Mouse (Mus musculus) ES-E14 (cell line): ENCODE results near the gene Nxnl2. TPM values are rescaled to one million over a fixed set of nuclear protein-coding genes. Genes with fewer than 3 reads are reported as not detected.

ENCODE experiments used
- DNase-seq: peaks from one replicate; pipeline ENCODE4 v3.0.0-alpha.2; 2013; ENCODE audit warnings: low read depth, low spot score
- H3K27ac ChIP-seq: 2 replicates; pipeline ENCODE4 v1.5.1; 2012; ENCODE audit warnings: low read depth, mild to moderate bottlenecking, low read length, moderate library complexity, mixed read lengths; ENCODE audit not compliant: poor library complexity, insufficient read depth, severe bottlenecking
- H3K36me3 ChIP-seq: 2 replicates; pipeline ENCODE4 v1.6.1; 2012; ENCODE audit warnings: mild to moderate bottlenecking, low read length, moderate library complexity, mixed read lengths; ENCODE audit not compliant: control insufficient read depth, poor library complexity, insufficient read depth, severe bottlenecking
- H3K4me1 ChIP-seq, 2 experiments: fragments of 150-350 bp in 1 of 2; sonication (generic) in 1 of 2; 2 replicates each; pipeline ENCODE4 v1.6.1; 2012; ENCODE audit warnings: low read length in 2 of 2, mild to moderate bottlenecking in 1 of 2, mixed read lengths in 1 of 2; ENCODE audit not compliant: control insufficient read depth in 2 of 2, insufficient read depth in 2 of 2, poor library complexity in 1 of 2
- H3K4me3 ChIP-seq, 2 experiments: fragments of 150-350 bp in 1 of 2; sonication (generic) in 1 of 2; 2 replicates each; pipeline ENCODE4 v1.5.1; 2012; ENCODE audit warnings: low read length in 2 of 2, low read depth in 1 of 2, mild to moderate bottlenecking in 1 of 2, mixed read lengths in 1 of 2; ENCODE audit not compliant: insufficient read depth in 1 of 2, poor library complexity in 1 of 2, severe bottlenecking in 1 of 2
- H3K9ac ChIP-seq: 2 replicates; pipeline ENCODE4 v1.6.1; 2012; ENCODE audit warnings: low read depth, mild to moderate bottlenecking, low read length, mixed read lengths; ENCODE audit not compliant: poor library complexity, insufficient read depth, severe bottlenecking
- H3K9me3 ChIP-seq: fragments of 150-350 bp; sonication (generic); 2 replicates; pipeline ENCODE4 v1.6.1; 2012; ENCODE audit warnings: low read depth, mild to moderate bottlenecking, low read length; ENCODE audit not compliant: control insufficient read depth, insufficient read depth
- CHD2 ChIP-seq: IDR thresholded peaks from 2 replicates; pipeline ENCODE4 v1.6.1; 2014; ENCODE audit warnings: mild to moderate bottlenecking, low read depth, low read length, inconsistent platforms
- HCFC1 ChIP-seq: IDR thresholded peaks from 2 replicates; pipeline ENCODE4 v1.6.1; 2012; ENCODE audit warnings: low read length, inconsistent platforms, borderline replicate concordance; ENCODE audit not compliant: insufficient read depth
- MAFK ChIP-seq: IDR thresholded peaks from 2 replicates; pipeline ENCODE4 v1.6.1; 2014; ENCODE audit warnings: mild to moderate bottlenecking, low read depth, low read length, inconsistent platforms; ENCODE audit not compliant: insufficient read depth
- ZC3H11A ChIP-seq: IDR thresholded peaks from 2 replicates; pipeline ENCODE4 v1.6.1; 2012; ENCODE audit warnings: low read depth, mild to moderate bottlenecking, inconsistent platforms, low read length, borderline replicate concordance
- ZNF384 ChIP-seq: IDR thresholded peaks from 2 replicates; pipeline ENCODE4 v1.6.1; 2012; ENCODE audit warnings: low read depth, low read length, inconsistent platforms
- in situ Hi-C, 2 experiments: fragments of 600-800 bp; cut with MboI; formaldehyde crosslinking; loops; one replicate each; pipeline ENCODE4 v1.15.1; 2025; ENCODE audit warnings: low sequenced_read_pairs in 2 of 2, inconsistent platforms in 1 of 2; ENCODE audit not compliant: unreplicated experiment in 2 of 2
- total RNA-seq: library from RNA; depleted of rRNA; stranded (reverse); fragments of 300-350 nt; gene quantifications from 2 replicates; pipeline ENCODE4 v1.2.3, GENCODE M21; 2012

Nxnl2 gene
- total RNA-seq, 1 experiment = 1.1 TPM

GRCm38 (mm10) chr13:51153670-51154030, 17.2 kb upstream of the Nxnl2 start:
- TF ChIP-seq ZNF384 (no peak), HCFC1 (no peak), CHD2 (no peak), MAFK (no peak), ZC3H11A (no peak)
- Histone ChIP-seq H3K9me3 (no peaks in the 10 kb centered on the region), H3K4me3 (no peak overlapping the region), H3K4me1 (peaks cover 0 to 2% of the 10 kb centered on the region in 2 experiments; a peak in 1 of 4 replicates), H3K36me3 (peaks cover 26% of the 10 kb centered on the region), H3K27ac (no peak overlapping the region), H3K9ac (no peak overlapping the region)
- DNase-seq = no peak
- in situ Hi-C loops = no loop called here

DNA sequence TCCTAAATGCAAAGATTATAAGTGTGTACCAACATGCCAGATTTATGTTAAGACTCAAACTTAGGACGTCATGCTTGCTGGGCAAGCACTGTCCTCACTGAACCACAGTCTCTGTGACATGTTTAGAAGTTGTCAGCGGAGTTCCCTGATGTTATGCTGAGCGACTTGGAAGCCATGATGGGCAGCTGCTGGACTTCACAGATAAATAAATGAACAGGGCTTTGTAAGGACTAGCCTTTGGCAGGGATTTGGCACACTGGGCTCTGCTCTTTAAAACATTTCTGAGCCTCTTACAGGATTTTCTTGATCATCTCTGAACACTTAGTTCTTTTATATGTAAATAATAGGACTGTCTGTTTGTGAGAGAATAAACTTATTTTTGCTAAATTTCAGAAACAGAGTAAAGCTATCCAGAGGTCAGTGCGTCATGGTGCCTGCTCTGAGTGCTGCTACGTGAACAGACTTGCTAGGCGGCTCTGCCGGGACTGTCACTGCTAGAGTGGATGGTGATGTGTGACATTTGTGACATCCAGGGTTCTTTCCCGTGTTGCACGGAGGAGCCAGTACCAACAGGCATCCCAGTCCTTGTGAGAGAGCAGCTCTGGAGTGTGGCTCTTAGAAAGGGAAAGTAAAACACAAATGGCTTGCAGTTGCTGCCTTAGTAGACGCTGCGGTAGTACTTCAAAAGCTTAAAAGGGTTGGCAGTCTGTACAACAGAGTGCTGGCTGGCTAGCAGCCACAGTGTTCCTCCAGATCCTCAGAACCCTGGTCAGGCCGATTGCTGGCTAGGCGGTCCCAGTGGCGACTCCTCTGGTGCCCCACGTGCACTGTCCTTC, 15.4 kb upstream of the Nxnl2 start:
- peaks cover 0 to 2% of the 10 kb centered on the region in 2 experiments; a peak in 1 of 4 replicates for H3K4me1 ChIP-seq
- peaks cover 20% of the 10 kb centered on the region for H3K36me3 ChIP-seq
- in situ Hi-C loops = no loop called here
- no peaks in the 10 kb centered on the region for H3K9me3 ChIP-seq
- H3K9ac ChIP-seq = no peak overlapping the region
- no peak overlapping the region for H3K4me3 ChIP-seq
- DNase-seq = no peak
- TF ChIP-seq ZC3H11A (no peak), CHD2 (no peak), MAFK (no peak), HCFC1 (no peak), ZNF384 (no peak)
- H3K27ac ChIP-seq = no peak overlapping the region

DNA sequence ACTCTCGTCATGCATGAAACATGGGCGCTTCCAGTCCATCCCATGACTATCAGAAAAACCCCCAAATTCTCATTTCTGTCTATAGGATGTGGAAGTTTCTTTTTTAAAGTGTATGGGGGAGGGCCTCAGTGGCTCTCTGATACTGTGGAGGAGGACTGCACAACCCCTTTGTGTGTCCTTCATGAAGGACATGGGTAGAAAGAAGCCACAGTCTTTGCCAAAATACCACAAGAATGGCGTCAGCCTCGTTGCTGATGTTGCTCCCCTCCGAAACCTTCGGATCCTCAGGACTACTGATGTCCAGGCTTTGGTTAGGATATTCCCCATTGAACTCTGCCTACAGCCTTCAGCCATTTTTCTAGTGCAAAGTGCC, 14.8 kb upstream of the Nxnl2 start:
- TF ChIP-seq CHD2 = no peak
- TF ChIP-seq HCFC1 = no peak
- no peak for TF ChIP-seq ZNF384
- Histone ChIP-seq H3K9ac (no peak overlapping the region), H3K9me3 (no peaks in the 10 kb centered on the region), H3K4me1 (peaks cover 0 to 2% of the 10 kb centered on the region in 2 experiments; a peak in 1 of 4 replicates), H3K27ac (no peak overlapping the region), H3K36me3 (peaks cover 16% of the 10 kb centered on the region), H3K4me3 (no peak overlapping the region)
- no peak for DNase-seq
- in situ Hi-C loops = no loop called here

DNA sequence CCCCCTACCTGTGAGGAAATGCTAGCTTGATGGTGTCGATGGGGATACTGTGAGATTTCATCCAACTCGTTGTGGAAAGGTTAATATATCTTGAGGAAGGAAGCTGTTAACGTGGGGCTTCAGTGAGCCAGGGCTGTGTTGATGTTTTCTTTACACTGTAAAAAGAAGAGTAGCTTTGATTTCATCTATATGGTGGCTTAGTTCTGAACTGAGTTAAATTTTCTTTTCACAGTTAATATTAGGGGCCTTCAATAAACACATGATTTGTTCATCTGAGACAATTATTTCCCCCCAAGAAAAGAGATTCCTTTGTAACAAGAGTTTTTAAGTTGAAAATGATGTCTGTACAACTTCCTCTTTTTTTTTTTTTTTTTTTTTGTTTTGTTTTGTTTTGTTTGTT, 13.5 kb upstream of the Nxnl2 start:
- TF ChIP-seq ZNF384 (peak; percentile 6; the same call in 1 of the 2 replicates), MAFK (no peak)

DNA sequence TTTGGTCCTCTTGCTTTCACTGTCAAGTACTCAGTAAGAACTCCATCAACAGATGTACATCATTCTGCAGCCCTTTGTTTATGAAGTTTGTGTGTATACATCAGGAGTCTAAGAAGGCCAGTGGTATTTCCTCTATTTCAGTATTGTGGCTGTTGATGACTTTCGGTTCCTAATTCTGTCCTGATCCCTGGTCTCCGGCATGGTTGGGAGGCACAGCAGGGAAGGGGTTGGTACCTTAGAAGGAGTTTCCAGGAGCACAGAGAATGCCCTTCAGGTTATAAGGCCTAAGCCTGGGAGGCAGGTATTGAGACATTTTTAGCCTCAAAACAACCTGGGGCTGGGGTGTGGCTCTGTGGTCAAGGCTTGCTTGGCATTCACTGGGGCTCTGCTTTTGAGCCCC, 9.2 kb upstream of the Nxnl2 start:
- in situ Hi-C loops = no loop called here
- DNase-seq = no peak
- H3K4me3 ChIP-seq = no peak overlapping the region
- no peak overlapping the region for H3K9ac ChIP-seq
- H3K9me3 ChIP-seq = no peaks in the 10 kb centered on the region
- TF ChIP-seq ZNF384 = no peak
- TF ChIP-seq CHD2 = no peak
- TF ChIP-seq HCFC1 = no peak
- no peak for TF ChIP-seq ZC3H11A
- no peak for TF ChIP-seq MAFK
- peaks cover 3% of the 10 kb centered on the region in 2 experiments; a peak in 2 of 4 replicates for H3K4me1 ChIP-seq
- no peak overlapping the region for H3K27ac ChIP-seq
- peaks cover 5% of the 10 kb centered on the region; the same call in 1 of the 2 replicates for H3K36me3 ChIP-seq

More for the DNA sequence above, 13.5 kb upstream of the Nxnl2 start:
- Histone ChIP-seq H3K4me1 (peaks cover 3 to 4% of the 10 kb centered on the region in 2 experiments; a peak in 2 of 4 replicates), H3K4me3 (no peak overlapping the region), H3K27ac (no peak overlapping the region), H3K9me3 (no peaks in the 10 kb centered on the region), H3K36me3 (peaks cover 16% of the 10 kb centered on the region), H3K9ac (no peak overlapping the region)
- DNase-seq = no peak
- in situ Hi-C loops = no loop called here
